In genomic region chr15:101093988-101094387, GRCm38 (mm10) we compare ENCODE assay signal across 17 mouse cellular contexts. TPM values are rescaled to one million over a fixed set of nuclear protein-coding genes. Genes with fewer than 3 reads are reported as not detected.
A peak's percentile ranks its signal among the peaks of the same experiment; 100 is the strongest.
DNase-seq lines count a peak whose midpoint lies in the region; ATAC-seq and TF ChIP-seq lines count a peak whose summit lies in the region.
"Had no signal": no experiment of that assay in that cellular context is flagged by ENCODE, and none has a peak within 500 bp of the region (broad histone marks: within the 10 kb centered on the region; RNA-seq: fewer than 3 reads in every experiment).

No protein-coding gene starts in this region.

- DNase-seq in forebrain, embryonic 10.5 days (ENCODE audit: extremely low spot score, low spot score), result no peak
- DNase-seq in forebrain, postnatal 0 days, result no peak
- DNase-seq in embryonic facial prominence, embryonic 10.5 days (ENCODE audit: low spot score), result peak; percentile 64
- no peak for DNase-seq in gastrocnemius, adult 18-20 months (ENCODE audit: low spot score)
- DNase-seq in right cerebral cortex, postnatal 10 days (ENCODE audit: low spot score in 2 of 2), result no peak
- DNase-seq: cerebellum, postnatal 36 days; kidney, postnatal 25 days; lung, adult 18-20 months had no signal

- WGBS in forebrain, embryonic 10.5 days, result 37% methylated on average over 6 of the region's 6 CpGs
- 53% methylated on average over 6 of the region's 6 CpGs for WGBS in forebrain, postnatal 0 days
- WGBS in midbrain, embryonic 12.5 days, result 39% methylated on average over 6 of the region's 6 CpGs
- WGBS in midbrain, embryonic 15.5 days, result 36% methylated on average over 6 of the region's 6 CpGs
- 33% methylated on average over 6 of the region's 6 CpGs for WGBS in embryonic facial prominence, embryonic 10.5 days
- WGBS in limb, embryonic 12.5 days, result 26% methylated on average over 6 of the region's 6 CpGs

- H3K4me1 ChIP-seq in forebrain, embryonic 10.5 days, result peaks cover 76% of the 10 kb centered on the region
- H3K4me1 ChIP-seq in forebrain, postnatal 0 days (ENCODE audit: insufficient read depth), result 0 out of 2 replicates have a peak, but pooled peaks cover 14% of the 10 kb centered on the region
- H3K4me1 ChIP-seq in midbrain, embryonic 12.5 days, result peaks cover 52% of the 10 kb centered on the region
- H3K4me1 ChIP-seq in midbrain, embryonic 15.5 days, result peaks cover 27% of the 10 kb centered on the region
- H3K4me1 ChIP-seq in embryonic facial prominence, embryonic 10.5 days, result peaks cover 78% of the 10 kb centered on the region
- peaks cover 60% of the 10 kb centered on the region for H3K4me1 ChIP-seq in limb, embryonic 12.5 days (replicated peaks)

- no peak for ATAC-seq in forebrain, postnatal 0 days
- ATAC-seq in midbrain, embryonic 12.5 days (ENCODE audit: low FRiP score, low read depth), result no peak
- no peak for ATAC-seq in midbrain, embryonic 15.5 days (replicated peaks)
- no peak for ATAC-seq in limb, embryonic 12.5 days (ENCODE audit: insufficient number of reproducible peaks, insufficient read depth, low FRiP score, low TSS enrichment, low read depth)
- ATAC-seq: activated CD4-positive, CD25-positive, alpha-beta regulatory T cell, adult 4 months had no signal

- H3K36me3 ChIP-seq in forebrain, embryonic 10.5 days (replicated peaks), result no peaks in the 10 kb centered on the region
- no peaks in the 10 kb centered on the region for H3K36me3 ChIP-seq in forebrain, postnatal 0 days (ENCODE audit: insufficient read depth)
- no peaks in the 10 kb centered on the region for H3K36me3 ChIP-seq in midbrain, embryonic 12.5 days
- H3K36me3 ChIP-seq in midbrain, embryonic 15.5 days (replicated peaks), result no peaks in the 10 kb centered on the region
- no peaks in the 10 kb centered on the region for H3K36me3 ChIP-seq in embryonic facial prominence, embryonic 10.5 days (replicated peaks)
- no peaks in the 10 kb centered on the region for H3K36me3 ChIP-seq in limb, embryonic 12.5 days

- H3K9ac ChIP-seq in forebrain, postnatal 0 days, result no peak overlapping the region
- no peak overlapping the region for H3K9ac ChIP-seq in midbrain, embryonic 12.5 days (replicated peaks)
- H3K9ac ChIP-seq in midbrain, embryonic 15.5 days, result no peak overlapping the region
- no peak overlapping the region for H3K9ac ChIP-seq in limb, embryonic 12.5 days (replicated peaks)

- H3K4me2 ChIP-seq in forebrain, postnatal 0 days (ENCODE audit: low read depth), result no peak overlapping the region
- H3K4me2 ChIP-seq in midbrain, embryonic 12.5 days (replicated peaks), result no peak overlapping the region
- H3K4me2 ChIP-seq in midbrain, embryonic 15.5 days, result no peak overlapping the region
- H3K4me2 ChIP-seq in limb, embryonic 12.5 days, result no peak overlapping the region

- H3K4me3 ChIP-seq in forebrain, embryonic 10.5 days, result no peak overlapping the region
- H3K4me3 ChIP-seq in forebrain, postnatal 0 days (ENCODE audit: low read depth, low read length), result no peak overlapping the region
- no peak overlapping the region for H3K4me3 ChIP-seq in midbrain, embryonic 12.5 days
- H3K4me3 ChIP-seq in midbrain, embryonic 15.5 days, result no peak overlapping the region
- peak overlapping the region; percentile 25 for H3K4me3 ChIP-seq in embryonic facial prominence, embryonic 10.5 days
- no peak overlapping the region for H3K4me3 ChIP-seq in limb, embryonic 12.5 days (replicated peaks)

- no peak for TF ChIP-seq CTCF in forebrain, postnatal 0 days (IDR thresholded peaks at IDR 0.05; ENCODE audit: low read depth)

- H3K27me3 ChIP-seq in forebrain, embryonic 10.5 days (ENCODE audit: poor library complexity, severe bottlenecking), result peaks cover 91% of the 10 kb centered on the region
- no peaks in the 10 kb centered on the region for H3K27me3 ChIP-seq in forebrain, postnatal 0 days (ENCODE audit: insufficient read depth, low read length)
- peaks cover 4% of the 10 kb centered on the region for H3K27me3 ChIP-seq in midbrain, embryonic 12.5 days
- no peaks in the 10 kb centered on the region for H3K27me3 ChIP-seq in midbrain, embryonic 15.5 days (replicated peaks)
- H3K27me3 ChIP-seq in embryonic facial prominence, embryonic 10.5 days (replicated peaks; ENCODE audit: low read depth, poor library complexity, severe bottlenecking), result peaks cover 28% of the 10 kb centered on the region
- H3K27me3 ChIP-seq in limb, embryonic 12.5 days, result no peaks in the 10 kb centered on the region

- peak overlapping the region; percentile 76 for H3K27ac ChIP-seq in forebrain, embryonic 10.5 days
- no peak overlapping the region for H3K27ac ChIP-seq in forebrain, postnatal 0 days (ENCODE audit: low read depth, low read length)
- peak overlapping the region; percentile 89 for H3K27ac ChIP-seq in midbrain, embryonic 12.5 days (replicated peaks)
- H3K27ac ChIP-seq in midbrain, embryonic 15.5 days, result no peak overlapping the region
- H3K27ac ChIP-seq in embryonic facial prominence, embryonic 10.5 days (replicated peaks), result peak overlapping the region; percentile 90
- peak overlapping the region; percentile 88 for H3K27ac ChIP-seq in limb, embryonic 12.5 days

- no peaks in the 10 kb centered on the region for H3K9me3 ChIP-seq in forebrain, embryonic 10.5 days
- H3K9me3 ChIP-seq in forebrain, postnatal 0 days (ENCODE audit: low read length), result no peaks in the 10 kb centered on the region
- H3K9me3 ChIP-seq in midbrain, embryonic 12.5 days, result no peaks in the 10 kb centered on the region
- H3K9me3 ChIP-seq in midbrain, embryonic 15.5 days, result no peaks in the 10 kb centered on the region
- no peaks in the 10 kb centered on the region for H3K9me3 ChIP-seq in embryonic facial prominence, embryonic 10.5 days
- no peaks in the 10 kb centered on the region for H3K9me3 ChIP-seq in limb, embryonic 12.5 days

RNA-seq across cellular contexts. Expression of gene Fignl2, which starts 15.6 kb away (rescaled TPM):
- polyA plus RNA-seq in forebrain, embryonic 10.5 days (2016; fragmentation: Nextera tagmentation; extraction: Ambion mirVana), result 0.80 and 0.82 TPM in 2 replicates
- total RNA-seq in forebrain, postnatal 0 days (2014; rRNA removed), result 0.85 and 1.3 TPM in 2 replicates
- polyA plus RNA-seq in forebrain, postnatal 0 days (2015; fragmentation: Nextera tagmentation; extraction: Ambion mirVana), result 0.06 TPM in 1 of 2 replicates, not detected in the other
- polyA plus RNA-seq in midbrain, embryonic 12.5 days (2016; fragmentation: Nextera tagmentation; extraction: Ambion mirVana), result 0.34 and 0.37 TPM in 2 replicates
- 0.09 TPM in 1 of 2 replicates, not detected in the other for polyA plus RNA-seq in midbrain, embryonic 15.5 days (2015; fragmentation: Nextera tagmentation; extraction: Ambion mirVana)
- 1.2 and 1.7 TPM in 2 replicates for polyA plus RNA-seq in embryonic facial prominence, embryonic 10.5 days (2016; fragmentation: Nextera tagmentation; extraction: Ambion mirVana)
- polyA plus RNA-seq in limb, embryonic 12.5 days (2016; fragmentation: Nextera tagmentation; extraction: Ambion mirVana), result 0.38 and 0.56 TPM in 2 replicates
- total RNA-seq in gastrocnemius, adult 18-20 months (2021), result under 1 TPM; 0.55 to 0.81 TPM
- total RNA-seq: granulocyte monocyte progenitor cell, adult 5-6 weeks; MEL had no signal
- polyA plus RNA-seq: activated CD4-positive, CD25-positive, alpha-beta regulatory T cell, adult 4 months had no signal

RNA-seq across cellular contexts. Expression of gene Ankrd33, which starts 21.6 kb away (rescaled TPM):
- polyA plus RNA-seq in forebrain, embryonic 10.5 days (2016; fragmentation: Nextera tagmentation; extraction: Ambion mirVana), result not detected in 2 replicates
- total RNA-seq in forebrain, postnatal 0 days (2014; rRNA removed), result not detected in 2 replicates
- polyA plus RNA-seq in forebrain, postnatal 0 days (2015; fragmentation: Nextera tagmentation; extraction: Ambion mirVana), result not detected in 2 replicates
- polyA plus RNA-seq in midbrain, embryonic 12.5 days (2016; fragmentation: Nextera tagmentation; extraction: Ambion mirVana), result not detected in 2 replicates
- not detected in 2 replicates for polyA plus RNA-seq in midbrain, embryonic 15.5 days (2015; fragmentation: Nextera tagmentation; extraction: Ambion mirVana)
- polyA plus RNA-seq in embryonic facial prominence, embryonic 10.5 days (2016; fragmentation: Nextera tagmentation; extraction: Ambion mirVana), result 0.10 TPM in 1 of 2 replicates, not detected in the other
- not detected in 2 replicates for polyA plus RNA-seq in limb, embryonic 12.5 days (2016; fragmentation: Nextera tagmentation; extraction: Ambion mirVana)
- total RNA-seq in gastrocnemius, adult 18-20 months (2021), result not detected
- total RNA-seq: granulocyte monocyte progenitor cell, adult 5-6 weeks; MEL had no signal
- polyA plus RNA-seq: activated CD4-positive, CD25-positive, alpha-beta regulatory T cell, adult 4 months; heart, postnatal 0 days; intestine, embryonic 14.5 days; limb, embryonic 14.5 days had no signal

RNA-seq across cellular contexts. Expression of gene Acvrl1, which starts 34.3 kb away (rescaled TPM):
- 8.0 and 8.1 TPM in 2 replicates for polyA plus RNA-seq in forebrain, embryonic 10.5 days (2016; fragmentation: Nextera tagmentation; extraction: Ambion mirVana)
- 8.7 and 10.7 TPM in 2 replicates for total RNA-seq in forebrain, postnatal 0 days (2014; rRNA removed)
- polyA plus RNA-seq in forebrain, postnatal 0 days (2015; fragmentation: Nextera tagmentation; extraction: Ambion mirVana), result 5.8 and 6.0 TPM in 2 replicates
- polyA plus RNA-seq in midbrain, embryonic 12.5 days (2016; fragmentation: Nextera tagmentation; extraction: Ambion mirVana), result 8.0 and 10.7 TPM in 2 replicates
- polyA plus RNA-seq in midbrain, embryonic 15.5 days (2015; fragmentation: Nextera tagmentation; extraction: Ambion mirVana), result 8.6 and 8.7 TPM in 2 replicates
- 10.3 and 10.6 TPM in 2 replicates for polyA plus RNA-seq in embryonic facial prominence, embryonic 10.5 days (2016; fragmentation: Nextera tagmentation; extraction: Ambion mirVana)
- 7.3 and 7.4 TPM in 2 replicates for polyA plus RNA-seq in limb, embryonic 12.5 days (2016; fragmentation: Nextera tagmentation; extraction: Ambion mirVana)
- 10 to 100 TPM in 1 of 2 experiments, 1 to 10 TPM in 1; 8.6 to 11.7 TPM for total RNA-seq in gastrocnemius, adult 18-20 months (2021)

RNA-seq across cellular contexts. Expression of gene Gm47841, which starts 46.8 kb away (rescaled TPM):
- not detected in 2 replicates for polyA plus RNA-seq in forebrain, embryonic 10.5 days (2016; fragmentation: Nextera tagmentation; extraction: Ambion mirVana)
- total RNA-seq in forebrain, postnatal 0 days (2014; rRNA removed), result not detected in 2 replicates
- polyA plus RNA-seq in forebrain, postnatal 0 days (2015; fragmentation: Nextera tagmentation; extraction: Ambion mirVana), result not detected in 2 replicates
- polyA plus RNA-seq in midbrain, embryonic 12.5 days (2016; fragmentation: Nextera tagmentation; extraction: Ambion mirVana), result not detected in 2 replicates
- polyA plus RNA-seq in midbrain, embryonic 15.5 days (2015; fragmentation: Nextera tagmentation; extraction: Ambion mirVana), result not detected in 2 replicates
- polyA plus RNA-seq in embryonic facial prominence, embryonic 10.5 days (2016; fragmentation: Nextera tagmentation; extraction: Ambion mirVana), result not detected in 2 replicates
- polyA plus RNA-seq in limb, embryonic 12.5 days (2016; fragmentation: Nextera tagmentation; extraction: Ambion mirVana), result not detected in 2 replicates
- total RNA-seq in gastrocnemius, adult 18-20 months (2021), result not detected
- total RNA-seq: granulocyte monocyte progenitor cell, adult 5-6 weeks; MEL had no signal
- polyA plus RNA-seq: activated CD4-positive, CD25-positive, alpha-beta regulatory T cell, adult 4 months; heart, postnatal 0 days; intestine, embryonic 14.5 days had no signal

Comparison
In these comparisons a context has a peak if more than half of its experiments do, and no peak if none do; other contexts are left out.
1. H3K27ac ChIP-seq: peak in forebrain, embryonic 10.5 days (single experiment), midbrain, embryonic 12.5 days (single experiment), embryonic facial prominence, embryonic 10.5 days (single experiment) and limb, embryonic 12.5 days (single experiment); none in forebrain, postnatal 0 days (single experiment) and midbrain, embryonic 15.5 days (single experiment).